Mouse (Mus musculus) heart, postnatal 0 days (tissue): ENCODE measurements around the gene Mup6. TPM values are rescaled to one million over a fixed set of nuclear protein-coding genes. Genes with fewer than 3 reads are reported as not detected.

Source experiments
- ATAC-seq: fragments of 200-750 bp; cut with Nextera tagmentation; 2 replicates; pipeline ENCODE4 v1.8.0; 2017; ENCODE audit warnings: low read depth, moderate number of reproducible peaks, moderate library complexity; ENCODE audit not compliant: insufficient read depth
- DNase-seq: peaks from one replicate; pipeline ENCODE4 v3.0.0-alpha.2; 2016; ENCODE audit warnings: low spot score
- H3K27ac ChIP-seq: fragments of 300-500 bp; sonication (generic); 2 replicates; pipeline ENCODE4 v1.5.1; 2014; ENCODE audit warnings: low read depth, mild to moderate bottlenecking
- H3K27me3 ChIP-seq: fragments of 300-500 bp; sonication (generic); 2 replicates; pipeline ENCODE4 v1.6.1; 2014; ENCODE audit warnings: low read length, mixed read lengths; ENCODE audit not compliant: control insufficient read depth, insufficient read depth
- H3K36me3 ChIP-seq: fragments of 300-500 bp; sonication (generic); replicated peaks from 2 replicates; pipeline ENCODE4 v1.6.1; 2014; ENCODE audit warnings: low read length, mixed read lengths; ENCODE audit not compliant: control insufficient read depth, insufficient read depth
- H3K4me1 ChIP-seq: fragments of 300-500 bp; sonication (generic); 2 replicates; pipeline ENCODE4 v1.6.1; 2014; ENCODE audit warnings: antibody characterized with exemption; ENCODE audit not compliant: control insufficient read depth, insufficient read depth
- H3K4me2 ChIP-seq: fragments of 300-500 bp; sonication (generic); 2 replicates; pipeline ENCODE4 v1.6.1; 2014; ENCODE audit warnings: low read depth, mild to moderate bottlenecking, low read length, moderate library complexity
- H3K4me3 ChIP-seq: fragments of 300-500 bp; sonication (generic); 2 replicates; pipeline ENCODE4 v1.5.1; 2014; ENCODE audit warnings: low read depth, low read length
- H3K9ac ChIP-seq: fragments of 300-500 bp; sonication (generic); replicated peaks from 2 replicates; pipeline ENCODE4 v1.6.1; 2014; ENCODE audit warnings: low read depth, low read length, mixed read lengths
- H3K9me3 ChIP-seq: fragments of 300-500 bp; sonication (generic); replicated peaks from 2 replicates; pipeline ENCODE4 v1.6.1; 2016; ENCODE audit warnings: low read length; ENCODE audit not compliant: control insufficient read depth
- CTCF ChIP-seq: IDR thresholded peaks from 2 replicates; pipeline ENCODE4 v1.5.1; 2016; ENCODE audit warnings: antibody characterized with exemption, control low read depth, low read depth
- EP300 ChIP-seq: IDR thresholded peaks from 2 replicates; pipeline ENCODE4 v1.6.1; 2016; ENCODE audit warnings: antibody characterized with exemption, low read depth
- WGBS: fragments of 180-500 bp; shearing (Covaris S2); extraction: QIAGEN DNeasy Blood & Tissue Kit; methylation state at CpG from one replicate; pipeline ENCODE4 v1.1.7; 2014; 5-methylcytosine and 5-hydroxymethylcytosine counted together
- polyA plus RNA-seq: library from polyadenylated mRNA; unstranded; fragments of >200 nt; fragmentation: Nextera tagmentation; extraction: Ambion mirVana; gene quantifications from 2 replicates; pipeline ENCODE4 v1.2.1, GENCODE M21; 2015
- total RNA-seq: library from RNA; depleted of rRNA; stranded (reverse); fragments of >200 nt; gene quantifications from 2 replicates; pipeline ENCODE4 v1.2.3, GENCODE M21; 2014; ENCODE audit warnings: low replicate concordance; rRNA removed

The Mup6 gene
- total RNA-seq (not detected in 2 replicates), polyA plus RNA-seq (not detected in 2 replicates)

- WGBS = 40% methylated on average over 3 of the region's 3 CpGs
- Histone ChIP-seq H3K9ac (no peak within 1 kb of the TSS), H3K4me2 (no peak within 1 kb of the TSS), H3K9me3 (no peaks in the 10 kb centered on the region), H3K27me3 (no peaks in the 10 kb centered on the region), H3K27ac (no peak within 1 kb of the TSS), H3K4me3 (no peak within 1 kb of the TSS), H3K36me3 (no peaks in the 10 kb centered on the region), H3K4me1 (no peaks in the 10 kb centered on the region)
- DNase-seq (no peak), ATAC-seq (no peak)
- no peak for TF ChIP-seq CTCF
- no peak for TF ChIP-seq EP300
These were observed at the start of gene Mup6 for GRCm38 (mm10) chr4:59963405-59964344. TSS of gene Mup6 (plus strand) at chr4:59964294.

GRCm38 (mm10) chr4:59914608-59915403 lies 49.3 kb upstream of the Mup6 start, which contains the start of gene Slc46a2:
TSS of gene Slc46a2 (minus strand) at chr4:59915056.
- H3K4me3 ChIP-seq = no peak within 1 kb of the TSS
- H3K27ac ChIP-seq = no peak within 1 kb of the TSS
- ATAC-seq (no peak), DNase-seq (no peak)
- WGBS = 26% methylated on average over 22 of the region's 22 CpGs
- H3K27me3 ChIP-seq = no peaks in the 10 kb centered on the region
- no peaks in the 10 kb centered on the region for H3K36me3 ChIP-seq
- no peak within 1 kb of the TSS for H3K4me2 ChIP-seq
- H3K9me3 ChIP-seq = no peaks in the 10 kb centered on the region
- no peaks in the 10 kb centered on the region for H3K4me1 ChIP-seq
- no peak within 1 kb of the TSS for H3K9ac ChIP-seq
- TF ChIP-seq CTCF (no peak), EP300 (no peak)

GRCm38 (mm10) chr4:59917966-59918365 lies 46.1 kb upstream of the Mup6 start:
- TF ChIP-seq EP300 = no peak
- no peak for TF ChIP-seq CTCF
- no peak overlapping the region for H3K27ac ChIP-seq
- H3K36me3 ChIP-seq = no peaks in the 10 kb centered on the region
- H3K4me3 ChIP-seq = no peak overlapping the region
- H3K4me1 ChIP-seq = peaks cover 8% of the 10 kb centered on the region
- ATAC-seq (no peak), DNase-seq (no peak)
- no peak overlapping the region for H3K4me2 ChIP-seq
- no peaks in the 10 kb centered on the region for H3K27me3 ChIP-seq
- no peak overlapping the region for H3K9ac ChIP-seq
- no peaks in the 10 kb centered on the region for H3K9me3 ChIP-seq
- WGBS = 90% methylated on average over 3 of the region's 3 CpGs

GRCm38 (mm10) chr4:59925082-59925481 lies 39.0 kb upstream of the Mup6 start:
- Histone ChIP-seq H3K36me3 (no peaks in the 10 kb centered on the region), H3K9ac (no peak overlapping the region), H3K27me3 (no peaks in the 10 kb centered on the region), H3K9me3 (no peaks in the 10 kb centered on the region), H3K27ac (no peak overlapping the region), H3K4me1 (peaks cover 14% of the 10 kb centered on the region), H3K4me2 (no peak overlapping the region), H3K4me3 (no peak overlapping the region)
- whole genome bisulfite sequencing = 88% methylated on average over 9 of the region's 9 CpGs
- ATAC-seq (no peak), DNase-seq (no peak)
- no peak for TF ChIP-seq EP300
- TF ChIP-seq CTCF = no peak

- Histone ChIP-seq H3K27ac (no peak overlapping the region), H3K36me3 (no peaks in the 10 kb centered on the region), H3K4me1 (peaks cover 6% of the 10 kb centered on the region; the same call in 1 of the 2 replicates), H3K4me3 (no peak overlapping the region), H3K4me2 (no peak overlapping the region), H3K9ac (no peak overlapping the region), H3K27me3 (no peaks in the 10 kb centered on the region), H3K9me3 (no peaks in the 10 kb centered on the region)
- 78% methylated on average over 3 of the region's 3 CpGs for WGBS
- no peak for TF ChIP-seq EP300
- TF ChIP-seq CTCF = no peak
- DNase-seq (no peak), ATAC-seq (no peak)
These were observed 36.4 kb upstream of the Mup6 start for GRCm38 (mm10) chr4:59927666-59928065.
